Mouse (Mus musculus) olfactory bulb, adult 2 months (tissue): Measurements from ENCODE around the gene Mogs.

Source experiments
- CTCF ChIP-seq: fragments of 200-500 bp; IDR thresholded peaks from 2 replicates; pipeline ENCODE4 v1.5.1; 2012; ENCODE audit warnings: low read depth, mild to moderate bottlenecking, low read length, moderate library complexity; ENCODE audit not compliant: insufficient read depth
- POLR2A ChIP-seq: fragments of 200-500 bp; IDR thresholded peaks from 2 replicates; pipeline ENCODE4 v1.6.1; 2012; ENCODE audit warnings: mild to moderate bottlenecking, low read depth, low read length, moderate library complexity; ENCODE audit not compliant: insufficient read depth

GRCm38 (mm10) chr6:83166243-83166630, 50.9 kb downstream of the Mogs start:
- no peak for TF ChIP-seq CTCF
- TF ChIP-seq POLR2A: no peak
